Mouse (Mus musculus): ENCODE data around the gene Snrnp48. TPM values are rescaled to one million over a fixed set of nuclear protein-coding genes. Genes with fewer than 3 reads are reported as not detected.
A peak's percentile ranks its signal among the peaks of the same experiment; 100 is the strongest.

The Snrnp48 gene
- polyA plus RNA-seq (2015; fragmentation: Nextera tagmentation; extraction: Ambion mirVana): 30.9 and 33.4 TPM in 2 replicates

GRCm38 (mm10) chr13:38204702-38205482, at the start of gene Snrnp48:
Snrnp48 (plus strand) TSS chr13:38204938.
- H3K4me3 ChIP-seq (replicated peaks; ENCODE audit: low read depth, low read length): peak within 1 kb of the TSS; percentile 89
- H3K27me3 ChIP-seq (ENCODE audit: insufficient read depth, low read length): no peaks in the 10 kb centered on the region
- H3K36me3 ChIP-seq (ENCODE audit: insufficient read depth, low read length): no peaks in the 10 kb centered on the region
- H3K4me2 ChIP-seq (ENCODE audit: low read length): peak within 1 kb of the TSS; percentile 70
- under 1% methylated on average over 59 of the region's 59 CpGs for WGBS
- DNase-seq (ENCODE audit: low spot score) (peak; percentile 96), ATAC-seq (replicated peaks; ENCODE audit: low FRiP score, low read depth) (peak; percentile 98)
- H3K9ac ChIP-seq (ENCODE audit: low read depth, low read length): peak within 1 kb of the TSS; percentile 83
- peak within 1 kb of the TSS; percentile 94 for H3K27ac ChIP-seq
- peaks cover 12% of the 10 kb centered on the region for H3K4me1 ChIP-seq (replicated peaks; ENCODE audit: insufficient read depth, low read length)
- no peaks in the 10 kb centered on the region for H3K9me3 ChIP-seq (replicated peaks; ENCODE audit: low read length)
- no peak for TF ChIP-seq CTCF (IDR thresholded peaks at IDR 0.05; ENCODE audit: low read depth)

DNA sequence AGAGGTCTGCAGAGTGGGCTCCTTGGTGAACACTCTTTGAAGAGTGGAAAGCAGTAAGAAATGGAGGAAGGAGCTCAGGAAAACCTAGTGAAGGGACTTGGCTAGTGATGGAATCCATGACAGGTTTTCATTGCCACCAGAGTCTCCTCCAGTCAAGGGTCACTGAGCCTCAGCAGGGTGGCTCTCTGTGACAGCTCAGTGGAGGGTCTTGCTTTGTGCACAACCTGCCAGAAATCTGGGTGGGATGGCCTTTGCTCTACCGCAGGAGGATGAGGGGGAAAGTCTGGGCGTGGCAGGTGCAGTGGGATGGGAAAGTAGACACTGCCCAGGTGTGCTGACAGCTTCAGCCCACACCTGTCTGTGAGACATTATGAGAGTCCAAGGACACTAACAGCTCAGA, 49.2 kb upstream of the Snrnp48 start:
- Histone ChIP-seq H3K9ac (ENCODE audit: low read depth, low read length) (no peak overlapping the region), H3K36me3 (ENCODE audit: insufficient read depth, low read length) (no peaks in the 10 kb centered on the region), H3K4me2 (ENCODE audit: low read length) (no peak overlapping the region), H3K9me3 (replicated peaks; ENCODE audit: low read length) (no peaks in the 10 kb centered on the region), H3K27ac (no peak overlapping the region), H3K27me3 (ENCODE audit: insufficient read depth, low read length) (peaks cover 7% of the 10 kb centered on the region; the same call in 1 of the 2 replicates), H3K4me3 (replicated peaks; ENCODE audit: low read depth, low read length) (no peak overlapping the region), H3K4me1 (replicated peaks; ENCODE audit: insufficient read depth, low read length) (peaks cover 9% of the 10 kb centered on the region; the same call in 1 of the 2 replicates)
- TF ChIP-seq CTCF (IDR thresholded peaks at IDR 0.05; ENCODE audit: low read depth): no peak
- DNase-seq (ENCODE audit: low spot score): peak; percentile 38
- 17% methylated on average over 2 of the region's 2 CpGs for WGBS
- ATAC-seq (replicated peaks; ENCODE audit: low FRiP score, low read depth): 0 out of 2 replicates have a peak, but pooled peaks have one; percentile 10

GRCm38 (mm10) chr13:38157635-38158034, 47.1 kb upstream of the Snrnp48 start:
- Histone ChIP-seq H3K27ac (no peak overlapping the region), H3K4me1 (replicated peaks; ENCODE audit: insufficient read depth, low read length) (no peaks in the 10 kb centered on the region), H3K4me2 (ENCODE audit: low read length) (no peak overlapping the region), H3K9me3 (replicated peaks; ENCODE audit: low read length) (no peaks in the 10 kb centered on the region), H3K27me3 (ENCODE audit: insufficient read depth, low read length) (no peaks in the 10 kb centered on the region; the same call in 1 of the 2 replicates), H3K9ac (ENCODE audit: low read depth, low read length) (no peak overlapping the region), H3K36me3 (ENCODE audit: insufficient read depth, low read length) (no peaks in the 10 kb centered on the region), H3K4me3 (replicated peaks; ENCODE audit: low read depth, low read length) (no peak overlapping the region)
- TF ChIP-seq CTCF (IDR thresholded peaks at IDR 0.05; ENCODE audit: low read depth): no peak
- DNase-seq (ENCODE audit: low spot score): no peak
- ATAC-seq (replicated peaks; ENCODE audit: low FRiP score, low read depth): no peak
- 33% methylated on average over 6 of the region's 6 CpGs for WGBS

DNA sequence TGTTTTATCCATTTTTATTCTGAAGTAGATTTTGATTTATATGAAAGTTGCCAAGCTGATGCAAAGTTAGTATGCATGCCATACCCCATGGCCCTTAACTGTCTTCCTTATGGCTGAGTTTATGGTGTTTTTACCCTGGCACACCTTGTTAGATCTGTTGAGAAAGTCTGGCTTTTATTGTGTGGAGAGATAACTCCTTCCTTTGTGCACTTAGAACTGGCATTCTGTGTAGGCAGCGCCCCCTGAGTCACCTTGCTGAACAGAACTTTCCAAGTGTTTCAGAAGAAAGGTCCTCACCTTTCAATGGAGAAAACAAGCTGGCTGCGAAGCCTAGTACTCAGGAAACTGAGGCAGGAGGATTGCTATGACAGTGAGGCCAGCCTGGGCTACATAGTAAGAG, 42.7 kb upstream of the Snrnp48 start:
- 0 out of 2 replicates have a peak, but pooled peaks have one; percentile 15 for TF ChIP-seq CTCF (IDR thresholded peaks at IDR 0.05; ENCODE audit: low read depth)
- Histone ChIP-seq H3K27me3 (ENCODE audit: insufficient read depth, low read length) (no peaks in the 10 kb centered on the region; the same call in 1 of the 2 replicates), H3K4me3 (replicated peaks; ENCODE audit: low read depth, low read length) (no peak overlapping the region), H3K4me2 (ENCODE audit: low read length) (no peak overlapping the region), H3K27ac (no peak overlapping the region), H3K4me1 (replicated peaks; ENCODE audit: insufficient read depth, low read length) (no peaks in the 10 kb centered on the region), H3K9me3 (replicated peaks; ENCODE audit: low read length) (no peaks in the 10 kb centered on the region), H3K36me3 (ENCODE audit: insufficient read depth, low read length) (no peaks in the 10 kb centered on the region), H3K9ac (ENCODE audit: low read depth, low read length) (no peak overlapping the region)
- DNase-seq (ENCODE audit: low spot score) (no peak), ATAC-seq (replicated peaks; ENCODE audit: low FRiP score, low read depth) (no peak)
- 76% methylated on average over 2 of the region's 2 CpGs for WGBS

GRCm38 (mm10) chr13:38162668-38163067, 42.1 kb upstream of the Snrnp48 start:
- Histone ChIP-seq H3K27me3 (ENCODE audit: insufficient read depth, low read length) (no peaks in the 10 kb centered on the region; the same call in 1 of the 2 replicates), H3K27ac (no peak overlapping the region), H3K36me3 (ENCODE audit: insufficient read depth, low read length) (no peaks in the 10 kb centered on the region), H3K9me3 (replicated peaks; ENCODE audit: low read length) (no peaks in the 10 kb centered on the region), H3K4me2 (ENCODE audit: low read length) (no peak overlapping the region), H3K4me3 (replicated peaks; ENCODE audit: low read depth, low read length) (no peak overlapping the region), H3K4me1 (replicated peaks; ENCODE audit: insufficient read depth, low read length) (no peaks in the 10 kb centered on the region), H3K9ac (ENCODE audit: low read depth, low read length) (no peak overlapping the region)
- DNase-seq (ENCODE audit: low spot score) (no peak), ATAC-seq (replicated peaks; ENCODE audit: low FRiP score, low read depth) (no peak)
- TF ChIP-seq CTCF (IDR thresholded peaks at IDR 0.05; ENCODE audit: low read depth): no peak
- WGBS: 40% methylated on average over 11 of the region's 11 CpGs

- ATAC-seq (replicated peaks; ENCODE audit: low FRiP score, low read depth): no peak
- no peaks in the 10 kb centered on the region for H3K4me1 ChIP-seq (replicated peaks; ENCODE audit: insufficient read depth, low read length)
- no peak overlapping the region for H3K27ac ChIP-seq
- H3K36me3 ChIP-seq (ENCODE audit: insufficient read depth, low read length): no peaks in the 10 kb centered on the region
- no peaks in the 10 kb centered on the region for H3K9me3 ChIP-seq (replicated peaks; ENCODE audit: low read length)
- no peak overlapping the region for H3K4me3 ChIP-seq (replicated peaks; ENCODE audit: low read depth, low read length)
- DNase-seq (ENCODE audit: low spot score): no peak
- 86% methylated on average over 11 of the region's 11 CpGs for WGBS
- TF ChIP-seq CTCF (IDR thresholded peaks at IDR 0.05; ENCODE audit: low read depth): no peak
- H3K9ac ChIP-seq (ENCODE audit: low read depth, low read length): no peak overlapping the region
- no peaks in the 10 kb centered on the region for H3K27me3 ChIP-seq (ENCODE audit: insufficient read depth, low read length)
- H3K4me2 ChIP-seq (ENCODE audit: low read length): no peak overlapping the region
Observed at GRCm38 (mm10) chr13:38164932-38165331, 39.8 kb upstream of the Snrnp48 start.

Data from kidney, postnatal 0 days (tissue).